Mouse (Mus musculus) ES-E14 (cell line): ENCODE results near the gene Zan.

Experiments used
- CHD2 ChIP-seq: IDR thresholded peaks from 2 replicates; pipeline ENCODE4 v1.6.1; 2014; ENCODE audit warnings: mild to moderate bottlenecking, low read depth, low read length, inconsistent platforms
- HCFC1 ChIP-seq: IDR thresholded peaks from 2 replicates; pipeline ENCODE4 v1.6.1; 2012; ENCODE audit warnings: low read length, inconsistent platforms, borderline replicate concordance; ENCODE audit not compliant: insufficient read depth
- MAFK ChIP-seq: IDR thresholded peaks from 2 replicates; pipeline ENCODE4 v1.6.1; 2014; ENCODE audit warnings: mild to moderate bottlenecking, low read depth, low read length, inconsistent platforms; ENCODE audit not compliant: insufficient read depth
- ZC3H11A ChIP-seq: IDR thresholded peaks from 2 replicates; pipeline ENCODE4 v1.6.1; 2012; ENCODE audit warnings: low read depth, mild to moderate bottlenecking, inconsistent platforms, low read length, borderline replicate concordance
- ZNF384 ChIP-seq: IDR thresholded peaks from 2 replicates; pipeline ENCODE4 v1.6.1; 2012; ENCODE audit warnings: low read depth, low read length, inconsistent platforms

DNA sequence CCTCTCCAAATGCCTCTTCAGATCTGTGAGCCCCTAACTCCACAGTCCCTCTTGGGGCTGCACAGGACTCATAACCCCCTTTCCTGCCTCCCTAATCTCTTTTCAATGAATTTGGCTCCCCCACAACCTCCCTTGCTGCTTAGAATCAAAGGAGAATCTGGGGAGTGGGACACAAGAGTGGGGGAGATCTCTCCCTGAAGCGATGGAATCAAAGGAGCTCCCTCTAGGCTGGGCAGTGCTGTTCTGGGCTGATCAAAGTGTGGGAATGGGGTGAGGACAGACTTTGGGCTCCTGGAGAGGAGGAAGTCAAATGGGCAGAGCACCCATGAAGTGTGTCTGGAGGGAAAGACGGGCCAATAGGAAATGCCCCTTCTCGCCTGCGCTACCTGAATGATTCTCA, 125.5 kb downstream of the Zan start:
- TF ChIP-seq HCFC1 (no peak), CHD2 (no peak), ZC3H11A (no peak), MAFK (no peak), ZNF384 (no peak)
